Mouse (Mus musculus) heart, postnatal 0 days (tissue): Measurements from ENCODE around the gene Tarsl2. TPM values are rescaled to one million over a fixed set of nuclear protein-coding genes. Genes with fewer than 3 reads are reported as not detected.
A peak's percentile ranks its signal among the peaks of the same experiment; 100 is the strongest.

Source experiments
- ATAC-seq: fragments of 200-750 bp; cut with Nextera tagmentation; 2 replicates; pipeline ENCODE4 v1.8.0; 2017; ENCODE audit warnings: low read depth, moderate number of reproducible peaks, moderate library complexity; ENCODE audit not compliant: insufficient read depth
- DNase-seq: peaks from one replicate; pipeline ENCODE4 v3.0.0-alpha.2; 2016; ENCODE audit warnings: low spot score
- H3K27ac ChIP-seq: fragments of 300-500 bp; sonication (generic); 2 replicates; pipeline ENCODE4 v1.5.1; 2014; ENCODE audit warnings: low read depth, mild to moderate bottlenecking
- H3K27me3 ChIP-seq: fragments of 300-500 bp; sonication (generic); 2 replicates; pipeline ENCODE4 v1.6.1; 2014; ENCODE audit warnings: low read length, mixed read lengths; ENCODE audit not compliant: control insufficient read depth, insufficient read depth
- H3K36me3 ChIP-seq: fragments of 300-500 bp; sonication (generic); replicated peaks from 2 replicates; pipeline ENCODE4 v1.6.1; 2014; ENCODE audit warnings: low read length, mixed read lengths; ENCODE audit not compliant: control insufficient read depth, insufficient read depth
- H3K4me1 ChIP-seq: fragments of 300-500 bp; sonication (generic); 2 replicates; pipeline ENCODE4 v1.6.1; 2014; ENCODE audit warnings: antibody characterized with exemption; ENCODE audit not compliant: control insufficient read depth, insufficient read depth
- H3K4me2 ChIP-seq: fragments of 300-500 bp; sonication (generic); 2 replicates; pipeline ENCODE4 v1.6.1; 2014; ENCODE audit warnings: low read depth, mild to moderate bottlenecking, low read length, moderate library complexity
- H3K4me3 ChIP-seq: fragments of 300-500 bp; sonication (generic); 2 replicates; pipeline ENCODE4 v1.5.1; 2014; ENCODE audit warnings: low read depth, low read length
- H3K9ac ChIP-seq: fragments of 300-500 bp; sonication (generic); replicated peaks from 2 replicates; pipeline ENCODE4 v1.6.1; 2014; ENCODE audit warnings: low read depth, low read length, mixed read lengths
- H3K9me3 ChIP-seq: fragments of 300-500 bp; sonication (generic); replicated peaks from 2 replicates; pipeline ENCODE4 v1.6.1; 2016; ENCODE audit warnings: low read length; ENCODE audit not compliant: control insufficient read depth
- CTCF ChIP-seq: IDR thresholded peaks from 2 replicates; pipeline ENCODE4 v1.5.1; 2016; ENCODE audit warnings: antibody characterized with exemption, control low read depth, low read depth
- EP300 ChIP-seq: IDR thresholded peaks from 2 replicates; pipeline ENCODE4 v1.6.1; 2016; ENCODE audit warnings: antibody characterized with exemption, low read depth
- WGBS: fragments of 180-500 bp; shearing (Covaris S2); extraction: QIAGEN DNeasy Blood & Tissue Kit; methylation state at CpG from one replicate; pipeline ENCODE4 v1.1.7; 2014; 5-methylcytosine and 5-hydroxymethylcytosine counted together
- polyA plus RNA-seq: library from polyadenylated mRNA; unstranded; fragments of >200 nt; fragmentation: Nextera tagmentation; extraction: Ambion mirVana; gene quantifications from 2 replicates; pipeline ENCODE4 v1.2.1, GENCODE M21; 2015
- total RNA-seq: library from RNA; depleted of rRNA; stranded (reverse); fragments of >200 nt; gene quantifications from 2 replicates; pipeline ENCODE4 v1.2.3, GENCODE M21; 2014; ENCODE audit warnings: low replicate concordance

Tarsl2 gene
- total and polyA plus RNA-seq, 2 experiments from 2014 or later, result 15.8 to 17.6 TPM

- Histone ChIP-seq H3K27me3 (no peaks in the 10 kb centered on the region), H3K9me3 (no peaks in the 10 kb centered on the region), H3K4me2 (peak overlapping the region; percentile 66), H3K27ac (no peak overlapping the region), H3K9ac (no peak overlapping the region; the same call in 1 of the 2 replicates), H3K4me1 (no peaks in the 10 kb centered on the region), H3K36me3 (peaks cover 27% of the 10 kb centered on the region), H3K4me3 (peak overlapping the region; percentile 44)
- WGBS, result 5% methylated on average over 10 of the region's 10 CpGs
- TF ChIP-seq CTCF (peak; percentile 95), EP300 (no peak)
- DNase-seq (peak; percentile 61), ATAC-seq (peak; percentile 66)
These were observed 60.1 kb downstream of the Tarsl2 start for GRCm38 (mm10) chr7:65704818-65705242.

DNA sequence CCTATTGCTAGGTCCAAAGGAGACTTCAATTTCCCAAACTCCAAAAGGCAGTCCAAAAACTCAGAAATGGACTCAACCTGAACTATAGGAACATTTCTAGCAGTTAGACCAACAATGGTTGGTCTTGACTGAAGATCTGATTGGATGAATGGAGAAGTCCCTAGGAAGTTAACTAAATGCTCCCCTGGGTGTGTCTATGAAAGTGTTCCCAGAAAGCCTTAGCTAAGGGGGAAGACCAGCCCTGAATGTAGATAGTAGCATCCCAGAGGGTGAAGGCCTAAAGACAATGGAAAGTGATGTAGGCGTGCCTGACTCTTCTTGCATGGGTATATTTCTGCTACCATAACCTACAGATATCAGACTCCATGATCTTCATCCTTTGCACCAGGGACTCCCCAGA is 63.8 kb downstream of the Tarsl2 start:
- no peak overlapping the region for H3K27ac ChIP-seq
- TF ChIP-seq EP300 (no peak), CTCF (no peak)
- H3K4me2 ChIP-seq, result no peak overlapping the region
- no peak overlapping the region for H3K9ac ChIP-seq
- no peak for ATAC-seq
- H3K9me3 ChIP-seq, result no peaks in the 10 kb centered on the region
- WGBS, result 76% methylated on average over 1 of the region's 1 CpGs
- H3K4me3 ChIP-seq, result no peak overlapping the region
- H3K36me3 ChIP-seq, result no peaks in the 10 kb centered on the region
- H3K4me1 ChIP-seq, result no peaks in the 10 kb centered on the region
- no peaks in the 10 kb centered on the region for H3K27me3 ChIP-seq
- DNase-seq, result no peak

GRCm38 (mm10) chr7:65710301-65710700 is 65.6 kb downstream of the Tarsl2 start:
- WGBS, result 72% methylated on average over 3 of the region's 3 CpGs
- ATAC-seq, result no peak
- DNase-seq, result no peak
- no peak overlapping the region for H3K27ac ChIP-seq
- no peak overlapping the region for H3K9ac ChIP-seq
- H3K4me3 ChIP-seq, result no peak overlapping the region
- H3K9me3 ChIP-seq, result no peaks in the 10 kb centered on the region
- no peak for TF ChIP-seq CTCF
- TF ChIP-seq EP300, result no peak
- H3K27me3 ChIP-seq, result no peaks in the 10 kb centered on the region
- no peaks in the 10 kb centered on the region for H3K36me3 ChIP-seq
- no peaks in the 10 kb centered on the region for H3K4me1 ChIP-seq
- no peak overlapping the region for H3K4me2 ChIP-seq

- ATAC-seq (no peak), DNase-seq (no peak)
- no peak for TF ChIP-seq EP300
- TF ChIP-seq CTCF, result peak; percentile 26
- H3K9ac ChIP-seq, result no peak overlapping the region
- no peaks in the 10 kb centered on the region for H3K27me3 ChIP-seq
- no peaks in the 10 kb centered on the region for H3K36me3 ChIP-seq
- H3K4me3 ChIP-seq, result no peak overlapping the region
- no peaks in the 10 kb centered on the region for H3K9me3 ChIP-seq
- no peak overlapping the region for H3K27ac ChIP-seq
- no peaks in the 10 kb centered on the region for H3K4me1 ChIP-seq
- H3K4me2 ChIP-seq, result no peak overlapping the region
- 61% methylated on average over 5 of the region's 5 CpGs for WGBS
These were observed 69.1 kb downstream of the Tarsl2 start for GRCm38 (mm10) chr7:65713782-65714181.

DNA sequence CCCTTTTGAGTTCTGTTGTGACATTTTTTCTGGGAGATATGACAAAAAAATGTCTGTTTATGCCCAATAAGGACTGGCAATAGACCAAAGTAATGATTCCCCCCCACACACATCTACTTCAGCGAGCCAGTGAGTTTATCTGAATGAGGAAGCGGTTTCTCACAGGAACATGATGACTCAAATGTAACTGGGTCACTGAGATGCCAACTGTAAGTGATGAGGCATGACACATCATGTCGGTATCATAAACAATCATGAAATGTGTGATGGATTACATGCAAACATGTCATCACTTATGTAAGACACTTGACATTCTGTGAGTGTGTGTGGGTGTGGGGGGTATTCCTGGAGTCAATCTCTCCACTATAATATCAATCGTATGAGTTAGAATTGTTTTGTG is 69.6 kb downstream of the Tarsl2 start:
- H3K36me3 ChIP-seq, result no peaks in the 10 kb centered on the region
- 42% methylated on average over 4 of the region's 4 CpGs for WGBS
- ATAC-seq (no peak), DNase-seq (no peak)
- no peak overlapping the region for H3K9ac ChIP-seq
- H3K27me3 ChIP-seq, result no peaks in the 10 kb centered on the region
- no peaks in the 10 kb centered on the region for H3K9me3 ChIP-seq
- H3K27ac ChIP-seq, result no peak overlapping the region
- H3K4me2 ChIP-seq, result no peak overlapping the region
- H3K4me3 ChIP-seq, result no peak overlapping the region
- no peaks in the 10 kb centered on the region for H3K4me1 ChIP-seq
- TF ChIP-seq CTCF (no peak), EP300 (no peak)

- Histone ChIP-seq H3K36me3 (no peaks in the 10 kb centered on the region), H3K4me1 (no peaks in the 10 kb centered on the region), H3K27me3 (no peaks in the 10 kb centered on the region), H3K27ac (no peak overlapping the region), H3K4me3 (no peak overlapping the region), H3K9ac (no peak overlapping the region), H3K9me3 (no peaks in the 10 kb centered on the region), H3K4me2 (no peak overlapping the region)
- DNase-seq (no peak), ATAC-seq (no peak)
- WGBS, result 58% methylated on average over 2 of the region's 2 CpGs
- TF ChIP-seq CTCF (peak; percentile 39), EP300 (no peak)
These were observed 89.3 kb downstream of the Tarsl2 start for GRCm38 (mm10) chr7:65734024-65734423.
